ENCODE assay signal across 29 mouse cellular contexts in genomic region chr2:5327533-5328250, GRCm38 (mm10).
DNase-seq lines count a peak whose midpoint lies in the region; ATAC-seq lines count a peak whose summit lies in the region.
"Had no signal": no experiment of that assay in that cellular context is flagged by ENCODE, and none has a peak within 500 bp of the region (broad histone marks: within the 10 kb centered on the region; RNA-seq: fewer than 3 reads in every experiment).

No protein-coding gene starts in this region.

- no peak overlapping the region for H3K4me2 ChIP-seq in midbrain, embryonic 13.5 days (replicated peaks)
- H3K4me2 ChIP-seq in midbrain, embryonic 11.5 days = no peak overlapping the region
- no peak overlapping the region for H3K4me2 ChIP-seq in hindbrain, embryonic 12.5 days (replicated peaks)
- no peak overlapping the region for H3K4me2 ChIP-seq in hindbrain, embryonic 15.5 days
- no peak overlapping the region for H3K4me2 ChIP-seq in liver, embryonic 11.5 days
- H3K4me2 ChIP-seq: embryonic facial prominence, embryonic 12.5 days; heart, embryonic 11.5 days; intestine, embryonic 15.5 days; liver, embryonic 13.5 days; stomach, embryonic 15.5 days had no signal

- WGBS in midbrain, embryonic 13.5 days = 69% methylated on average over 12 of the region's 12 CpGs
- WGBS in midbrain, embryonic 11.5 days = 77% methylated on average over 12 of the region's 12 CpGs
- 70% methylated on average over 12 of the region's 12 CpGs for WGBS in hindbrain, embryonic 12.5 days
- 57% methylated on average over 12 of the region's 12 CpGs for WGBS in hindbrain, embryonic 15.5 days
- 66% methylated on average over 12 of the region's 12 CpGs for WGBS in liver, embryonic 11.5 days

- H3K4me3 ChIP-seq in midbrain, embryonic 13.5 days (replicated peaks) = no peak overlapping the region
- H3K4me3 ChIP-seq in midbrain, embryonic 11.5 days (ENCODE audit: low read depth, low read length) = no peak overlapping the region
- no peak overlapping the region for H3K4me3 ChIP-seq in hindbrain, embryonic 12.5 days
- H3K4me3 ChIP-seq in hindbrain, embryonic 15.5 days = no peak overlapping the region
- no peak overlapping the region for H3K4me3 ChIP-seq in liver, embryonic 11.5 days (ENCODE audit: low read depth, low read length)
- H3K4me3 ChIP-seq: embryonic facial prominence, embryonic 12.5 days; intestine, embryonic 15.5 days; liver, embryonic 13.5 days; stomach, embryonic 15.5 days had no signal

- H3K9me3 ChIP-seq in midbrain, embryonic 13.5 days = no peaks in the 10 kb centered on the region
- no peaks in the 10 kb centered on the region for H3K9me3 ChIP-seq in midbrain, embryonic 11.5 days (ENCODE audit: control insufficient read depth, low read length)
- no peaks in the 10 kb centered on the region for H3K9me3 ChIP-seq in hindbrain, embryonic 12.5 days (replicated peaks)
- H3K9me3 ChIP-seq in hindbrain, embryonic 15.5 days = no peaks in the 10 kb centered on the region
- H3K9me3 ChIP-seq in liver, embryonic 11.5 days (ENCODE audit: control insufficient read depth, low read length) = no peaks in the 10 kb centered on the region
- H3K9me3 ChIP-seq: embryonic facial prominence, embryonic 12.5 days; intestine, embryonic 15.5 days; liver, embryonic 13.5 days; stomach, embryonic 15.5 days had no signal

- 0 out of 2 replicates have a peak overlapping the region, but pooled peaks have one; percentile 6 for H3K27ac ChIP-seq in midbrain, embryonic 13.5 days
- H3K27ac ChIP-seq in midbrain, embryonic 11.5 days (ENCODE audit: low read depth, low read length) = no peak overlapping the region
- peak overlapping the region; percentile 31; the same call in 1 of the 2 replicates for H3K27ac ChIP-seq in hindbrain, embryonic 12.5 days
- H3K27ac ChIP-seq in hindbrain, embryonic 15.5 days (replicated peaks) = 0 out of 2 replicates have a peak overlapping the region, but pooled peaks have one; percentile 35
- H3K27ac ChIP-seq in liver, embryonic 11.5 days (ENCODE audit: low read depth, low read length) = no peak overlapping the region
- H3K27ac ChIP-seq: embryonic facial prominence, embryonic 12.5 days; intestine, embryonic 15.5 days; liver, embryonic 13.5 days; macrophage; stomach, embryonic 15.5 days had no signal

- H3K4me1 ChIP-seq in midbrain, embryonic 13.5 days (replicated peaks) = peaks cover 8% of the 10 kb centered on the region
- H3K4me1 ChIP-seq in midbrain, embryonic 11.5 days (ENCODE audit: control insufficient read depth, insufficient read depth, low read length) = peaks cover 8% of the 10 kb centered on the region
- H3K4me1 ChIP-seq in hindbrain, embryonic 12.5 days = peaks cover 9% of the 10 kb centered on the region; the same call in 1 of the 2 replicates
- H3K4me1 ChIP-seq in hindbrain, embryonic 15.5 days (replicated peaks) = peaks cover 8% of the 10 kb centered on the region; the same call in 1 of the 2 replicates
- no peaks in the 10 kb centered on the region for H3K4me1 ChIP-seq in liver, embryonic 11.5 days (replicated peaks; ENCODE audit: control insufficient read depth, insufficient read depth, low read length)
- H3K4me1 ChIP-seq: embryonic facial prominence, embryonic 12.5 days; intestine, embryonic 15.5 days; liver, embryonic 13.5 days; stomach, embryonic 15.5 days had no signal

- DNase-seq in midbrain, embryonic 11.5 days (ENCODE audit: low spot score, missing footprints) = no peak
- DNase-seq in retina, postnatal 1 day = peak; percentile 57
- no peak for DNase-seq in thymus, postnatal 4 days
- DNase-seq in liver, embryonic 11.5 days (ENCODE audit: low spot score) = no peak
- DNase-seq: adrenal gland, adult 2 months; adrenal gland, postnatal 36 days; B cell, adult 2 months; cerebellum, adult 8-10 months; cerebellum, postnatal 25 days; gastrocnemius, postnatal 14 days; heart, postnatal 36 days; kidney, adult 9 months; kidney, postnatal 10 days; layer of hippocampus, postnatal 36 days; left cerebral cortex, postnatal 4 days; liver, embryonic 13.5 days; lung, adult 18-20 months; right cerebral cortex, postnatal 14 days had no signal

- H3K9ac ChIP-seq in midbrain, embryonic 13.5 days (replicated peaks) = no peak overlapping the region
- no peak overlapping the region for H3K9ac ChIP-seq in midbrain, embryonic 11.5 days (ENCODE audit: low read length)
- no peak overlapping the region for H3K9ac ChIP-seq in hindbrain, embryonic 12.5 days
- H3K9ac ChIP-seq in hindbrain, embryonic 15.5 days = no peak overlapping the region
- H3K9ac ChIP-seq in liver, embryonic 11.5 days (ENCODE audit: low read depth, low read length) = no peak overlapping the region
- H3K9ac ChIP-seq: embryonic facial prominence, embryonic 12.5 days; intestine, embryonic 15.5 days; liver, embryonic 13.5 days; stomach, embryonic 15.5 days had no signal

- no peak for ATAC-seq in midbrain, embryonic 13.5 days
- ATAC-seq in midbrain, embryonic 11.5 days (ENCODE audit: low FRiP score) = no peak
- peak; percentile 52; the same call in 1 of the 2 replicates for ATAC-seq in hindbrain, embryonic 12.5 days (ENCODE audit: low FRiP score)
- ATAC-seq in hindbrain, embryonic 15.5 days (ENCODE audit: low FRiP score, low read depth) = peak; percentile 65; the same call in 1 of the 2 replicates
- no peak for ATAC-seq in liver, embryonic 11.5 days (replicated peaks; ENCODE audit: low FRiP score)
- ATAC-seq: activated CD4-positive, CD25-positive, alpha-beta regulatory T cell, adult 4 months; forebrain, embryonic 14.5 days; intestine, embryonic 15.5 days; lung, postnatal 0 days had no signal

- no peaks in the 10 kb centered on the region for H3K36me3 ChIP-seq in midbrain, embryonic 13.5 days
- no peaks in the 10 kb centered on the region for H3K36me3 ChIP-seq in midbrain, embryonic 11.5 days (ENCODE audit: control insufficient read depth, insufficient read depth, low read length)
- no peaks in the 10 kb centered on the region for H3K36me3 ChIP-seq in hindbrain, embryonic 12.5 days
- no peaks in the 10 kb centered on the region for H3K36me3 ChIP-seq in hindbrain, embryonic 15.5 days
- H3K36me3 ChIP-seq in liver, embryonic 11.5 days (ENCODE audit: control insufficient read depth, insufficient read depth, low read length) = no peaks in the 10 kb centered on the region
- H3K36me3 ChIP-seq: embryonic facial prominence, embryonic 12.5 days; intestine, embryonic 15.5 days; liver, embryonic 13.5 days; stomach, embryonic 15.5 days had no signal

- H3K27me3 ChIP-seq in midbrain, embryonic 13.5 days = 0 out of 2 replicates have a peak, but pooled peaks cover 3% of the 10 kb centered on the region
- H3K27me3 ChIP-seq in midbrain, embryonic 11.5 days (ENCODE audit: control insufficient read depth, insufficient read depth, low read length) = no peaks in the 10 kb centered on the region
- no peaks in the 10 kb centered on the region for H3K27me3 ChIP-seq in hindbrain, embryonic 12.5 days
- H3K27me3 ChIP-seq in hindbrain, embryonic 15.5 days = no peaks in the 10 kb centered on the region
- no peaks in the 10 kb centered on the region for H3K27me3 ChIP-seq in liver, embryonic 11.5 days (replicated peaks; ENCODE audit: control insufficient read depth, insufficient read depth, low read length)
- H3K27me3 ChIP-seq: embryonic facial prominence, embryonic 12.5 days; intestine, embryonic 15.5 days; liver, embryonic 13.5 days; stomach, embryonic 15.5 days had no signal

Comparison
In these comparisons a context has a peak if more than half of its experiments do, and no peak if none do; other contexts are left out.
1. H3K27ac ChIP-seq: peak in midbrain, embryonic 13.5 days (single experiment), hindbrain, embryonic 12.5 days (single experiment) and hindbrain, embryonic 15.5 days (single experiment); none in midbrain, embryonic 11.5 days (single experiment) and liver, embryonic 11.5 days (single experiment).
2. ATAC-seq: peak in hindbrain, embryonic 12.5 days (single experiment) and hindbrain, embryonic 15.5 days (single experiment); none in midbrain, embryonic 13.5 days (single experiment), midbrain, embryonic 11.5 days (single experiment) and liver, embryonic 11.5 days (single experiment).